Mouse (Mus musculus): Measurements from ENCODE around the gene Rffl. TPM values are rescaled to one million over a fixed set of nuclear protein-coding genes. Genes with fewer than 3 reads are reported as not detected.
"Not testable (repeated sequence)": the region's sequence is repeated elsewhere in the genome, so short reads cannot be mapped to it uniquely, and the experiment has no call there.

The Rffl gene
- polyA plus RNA-seq, 1 experiment = 5.7 TPM

DNA sequence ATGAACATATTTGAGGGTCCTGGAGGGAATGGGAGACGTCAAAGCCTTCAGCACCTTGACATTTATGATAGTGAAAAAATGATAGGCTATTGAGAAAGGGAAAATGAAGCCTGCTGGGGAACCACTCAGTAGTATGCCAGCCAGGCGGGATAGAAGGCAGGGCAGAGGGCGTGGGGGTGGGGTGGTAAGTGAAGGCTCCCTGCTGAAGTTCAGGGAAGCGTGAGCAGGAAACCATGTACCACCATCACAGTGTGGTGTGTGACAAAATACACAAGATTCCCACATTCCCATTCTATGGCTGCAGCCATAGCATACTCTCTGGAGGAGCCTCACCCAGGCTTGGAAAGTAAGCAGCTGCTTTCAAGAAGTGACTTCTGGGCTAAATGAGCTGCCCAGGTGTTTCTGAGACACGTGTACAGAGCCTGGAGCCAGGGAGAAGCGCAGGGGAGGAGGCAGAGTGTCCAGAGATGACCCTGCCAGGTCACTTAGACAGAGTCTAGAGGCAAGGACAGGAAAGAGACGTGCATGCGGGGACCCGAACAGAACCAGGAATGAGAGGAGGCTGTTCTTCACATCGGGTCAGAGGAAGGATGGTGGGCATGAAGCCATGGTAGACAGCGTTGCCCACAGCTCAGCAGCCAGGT, 26.1 kb downstream of the Rffl start:
- no peak for DNase-seq (ENCODE audit: low read depth)
- TF ChIP-seq CTCF (IDR thresholded peaks at IDR 0.05; ENCODE audit: borderline replicate concordance, extremely low read depth, insufficient read depth, insufficient read length) (no peak), POLR2A (IDR thresholded peaks at IDR 0.05; ENCODE audit: borderline replicate concordance, extremely low read depth, insufficient read depth, insufficient read length, poor library complexity, severe bottlenecking) (no peak)

DNA sequence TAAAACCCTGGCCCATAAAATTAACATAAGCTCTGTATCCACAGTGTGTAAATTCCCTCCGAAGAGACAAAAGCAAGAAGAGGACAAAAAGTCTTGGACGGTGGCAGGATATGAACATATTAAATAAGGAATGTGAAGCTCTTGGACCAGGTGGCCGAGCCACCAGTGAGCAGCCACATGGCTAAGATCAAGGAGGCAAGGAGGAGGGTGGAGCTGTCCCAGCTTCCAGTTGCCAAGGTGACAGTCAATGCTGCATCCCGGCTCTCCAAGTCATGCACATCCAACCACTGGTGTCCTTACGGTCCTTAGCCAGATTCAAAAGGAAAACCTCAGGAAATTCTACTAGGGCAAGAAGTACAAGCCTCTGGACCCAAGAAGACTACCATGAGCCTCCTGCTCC, 32.5 kb downstream of the Rffl start:
- TF ChIP-seq CTCF (IDR thresholded peaks at IDR 0.05; ENCODE audit: borderline replicate concordance, extremely low read depth, insufficient read depth, insufficient read length) (no peak), POLR2A (IDR thresholded peaks at IDR 0.05; ENCODE audit: borderline replicate concordance, extremely low read depth, insufficient read depth, insufficient read length, poor library complexity, severe bottlenecking) (no peak)
- DNase-seq (ENCODE audit: low read depth) = peak; percentile 38

DNA sequence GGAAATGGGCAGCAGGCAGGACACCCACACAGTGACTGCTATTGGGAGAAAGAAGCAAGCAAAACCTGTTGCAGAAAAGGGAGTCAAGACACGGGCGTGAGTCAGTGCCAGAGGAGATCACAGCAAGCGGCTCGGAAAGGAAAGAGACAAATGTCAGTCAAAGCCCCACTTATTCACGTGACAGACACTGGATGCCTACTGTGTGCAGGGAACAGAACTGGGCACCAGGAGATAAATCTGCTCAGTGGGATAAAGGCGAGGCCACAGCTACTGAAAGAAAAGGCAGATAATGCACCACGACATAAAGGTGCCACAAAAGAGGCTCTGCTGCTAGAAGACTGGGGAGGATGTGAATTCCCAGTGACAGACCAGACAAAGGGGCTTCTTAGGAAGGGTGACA, 33.2 kb downstream of the Rffl start:
- TF ChIP-seq POLR2A (IDR thresholded peaks at IDR 0.05; ENCODE audit: borderline replicate concordance, extremely low read depth, insufficient read depth, insufficient read length, poor library complexity, severe bottlenecking) = no peak
- TF ChIP-seq CTCF (IDR thresholded peaks at IDR 0.05; ENCODE audit: borderline replicate concordance, extremely low read depth, insufficient read depth, insufficient read length) = no peak
- peak; percentile 14 for DNase-seq (ENCODE audit: low read depth)

DNA sequence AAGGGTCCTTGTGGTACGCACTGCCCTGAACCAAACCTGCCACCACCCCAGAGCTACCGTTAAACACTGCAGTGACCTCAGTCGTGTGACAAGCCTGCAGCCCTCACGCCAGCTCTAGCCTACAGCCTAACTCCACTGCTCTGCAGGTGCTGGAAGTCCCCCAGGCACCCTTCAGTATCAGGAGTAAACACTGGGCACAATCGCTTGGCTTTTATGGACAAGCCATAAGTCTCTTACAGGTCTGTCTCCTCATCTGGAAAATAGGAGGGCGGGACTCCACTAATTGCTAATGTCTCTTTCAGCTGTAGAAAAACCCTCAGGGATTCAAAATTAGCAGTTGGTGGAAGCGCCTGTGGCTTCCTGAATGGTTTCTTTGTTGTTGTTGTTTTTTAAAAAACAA, 33.8 kb downstream of the Rffl start:
- TF ChIP-seq POLR2A (IDR thresholded peaks at IDR 0.05; ENCODE audit: borderline replicate concordance, extremely low read depth, insufficient read depth, insufficient read length, poor library complexity, severe bottlenecking) (no peak), CTCF (IDR thresholded peaks at IDR 0.05; ENCODE audit: borderline replicate concordance, extremely low read depth, insufficient read depth, insufficient read length) (no peak)
- peak; percentile 53 for DNase-seq (ENCODE audit: low read depth)

DNA sequence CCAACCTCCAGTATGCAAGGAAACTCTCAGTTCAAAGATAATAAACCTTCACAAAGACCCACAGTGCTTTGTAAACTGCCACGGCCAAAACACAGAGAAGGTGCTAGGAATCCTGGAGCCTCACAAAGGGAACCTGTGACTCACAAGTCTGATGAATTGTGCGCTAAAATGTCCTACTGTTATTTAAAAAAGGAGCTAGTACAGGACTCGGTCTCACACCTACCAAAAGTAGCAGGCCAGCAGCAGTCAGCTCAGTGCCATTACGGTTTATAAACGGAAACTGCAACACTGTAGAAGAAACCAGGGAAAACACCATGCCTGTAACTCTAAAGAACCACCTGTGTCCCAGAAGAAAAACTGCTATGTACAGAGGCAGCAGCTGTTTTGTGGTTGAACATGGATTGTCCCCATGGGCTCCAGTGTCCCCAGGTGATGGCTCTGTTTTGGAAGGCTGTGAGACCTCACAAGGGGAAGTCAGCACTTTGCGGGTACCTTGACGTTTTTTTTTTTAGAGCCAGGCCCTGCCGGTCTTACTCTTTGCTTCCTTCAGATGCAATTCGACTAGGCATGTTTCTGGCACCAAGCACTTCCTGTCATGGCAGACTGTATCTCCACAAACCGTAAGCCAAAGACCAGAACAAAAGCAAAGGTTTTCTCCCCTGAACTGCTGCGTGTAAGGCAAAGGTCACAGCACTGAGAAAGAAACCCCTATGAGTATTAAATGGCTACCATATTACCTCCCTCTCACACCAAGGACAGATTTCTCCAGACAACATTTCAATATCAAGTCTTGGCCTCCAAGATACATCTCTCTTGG, 35.2 kb downstream of the Rffl start:
- no peak for TF ChIP-seq POLR2A (IDR thresholded peaks at IDR 0.05; ENCODE audit: borderline replicate concordance, extremely low read depth, insufficient read depth, insufficient read length, poor library complexity, severe bottlenecking)
- TF ChIP-seq CTCF (IDR thresholded peaks at IDR 0.05; ENCODE audit: borderline replicate concordance, extremely low read depth, insufficient read depth, insufficient read length) = no peak
- DNase-seq (ENCODE audit: low read depth) = no peak

DNA sequence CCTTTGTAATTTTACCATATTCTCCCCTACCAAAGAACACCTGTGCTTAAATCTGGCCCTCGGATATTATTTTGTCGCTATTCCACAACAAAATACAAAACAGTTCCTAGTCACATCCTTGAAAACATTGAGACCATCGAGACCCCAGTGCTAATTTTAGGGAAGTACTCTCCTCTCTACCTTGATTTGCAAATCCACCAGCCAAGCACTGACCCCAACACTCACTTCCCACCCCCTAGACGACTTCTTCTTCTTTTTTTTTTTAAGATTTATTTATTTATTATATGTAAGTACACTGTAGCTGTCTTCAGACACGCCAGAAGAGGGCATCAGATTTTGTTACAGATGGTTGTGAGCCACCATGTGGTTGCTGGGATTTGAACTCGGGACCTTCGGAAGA, 36.7 kb downstream of the Rffl start:
- DNase-seq (ENCODE audit: low read depth) = not testable (repeated sequence)

DNA sequence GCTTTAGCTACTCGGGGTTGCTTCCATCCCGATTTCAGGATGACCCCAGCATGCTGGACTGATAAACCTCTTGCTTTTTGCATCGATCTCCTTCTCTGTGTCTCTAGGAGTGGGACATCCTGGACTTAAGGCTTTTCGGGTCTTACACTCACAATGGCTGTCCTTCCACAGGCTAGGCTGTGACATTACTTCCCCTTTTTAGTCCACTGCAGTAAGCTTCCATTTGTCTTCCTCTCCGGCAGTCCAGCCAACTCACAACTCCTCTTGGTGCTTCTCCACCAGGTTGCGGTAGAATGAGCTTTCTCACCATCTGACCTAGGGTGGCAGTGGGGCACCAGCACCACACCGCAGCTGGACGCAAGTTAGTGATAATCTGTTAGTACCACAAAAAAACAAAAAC, 37.1 kb downstream of the Rffl start:
- DNase-seq (ENCODE audit: low read depth) = no peak
- TF ChIP-seq CTCF (IDR thresholded peaks at IDR 0.05; ENCODE audit: borderline replicate concordance, extremely low read depth, insufficient read depth, insufficient read length) = no peak
- TF ChIP-seq POLR2A (IDR thresholded peaks at IDR 0.05; ENCODE audit: borderline replicate concordance, extremely low read depth, insufficient read depth, insufficient read length, poor library complexity, severe bottlenecking) = no peak

DNA sequence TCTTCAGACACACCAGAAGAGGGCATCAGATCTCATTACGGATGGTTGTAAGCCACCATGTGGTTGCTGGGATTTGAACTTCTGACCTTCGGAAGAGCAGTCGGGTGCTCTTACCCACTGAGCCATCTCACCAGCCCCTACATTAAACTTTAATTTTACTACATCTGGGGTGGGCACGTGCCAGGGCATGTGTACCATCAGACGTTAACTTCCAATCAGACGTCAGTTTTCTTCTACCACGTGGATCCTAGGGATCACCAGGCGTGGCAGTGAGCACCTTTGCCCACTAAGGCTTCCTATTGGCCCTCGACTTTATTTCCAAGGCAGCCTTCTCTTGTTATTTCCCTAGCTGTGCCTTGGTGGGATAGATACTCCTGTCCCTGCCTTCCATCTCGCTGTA, 38.6 kb downstream of the Rffl start:
- DNase-seq (ENCODE audit: low read depth) = not testable (repeated sequence)

DNA sequence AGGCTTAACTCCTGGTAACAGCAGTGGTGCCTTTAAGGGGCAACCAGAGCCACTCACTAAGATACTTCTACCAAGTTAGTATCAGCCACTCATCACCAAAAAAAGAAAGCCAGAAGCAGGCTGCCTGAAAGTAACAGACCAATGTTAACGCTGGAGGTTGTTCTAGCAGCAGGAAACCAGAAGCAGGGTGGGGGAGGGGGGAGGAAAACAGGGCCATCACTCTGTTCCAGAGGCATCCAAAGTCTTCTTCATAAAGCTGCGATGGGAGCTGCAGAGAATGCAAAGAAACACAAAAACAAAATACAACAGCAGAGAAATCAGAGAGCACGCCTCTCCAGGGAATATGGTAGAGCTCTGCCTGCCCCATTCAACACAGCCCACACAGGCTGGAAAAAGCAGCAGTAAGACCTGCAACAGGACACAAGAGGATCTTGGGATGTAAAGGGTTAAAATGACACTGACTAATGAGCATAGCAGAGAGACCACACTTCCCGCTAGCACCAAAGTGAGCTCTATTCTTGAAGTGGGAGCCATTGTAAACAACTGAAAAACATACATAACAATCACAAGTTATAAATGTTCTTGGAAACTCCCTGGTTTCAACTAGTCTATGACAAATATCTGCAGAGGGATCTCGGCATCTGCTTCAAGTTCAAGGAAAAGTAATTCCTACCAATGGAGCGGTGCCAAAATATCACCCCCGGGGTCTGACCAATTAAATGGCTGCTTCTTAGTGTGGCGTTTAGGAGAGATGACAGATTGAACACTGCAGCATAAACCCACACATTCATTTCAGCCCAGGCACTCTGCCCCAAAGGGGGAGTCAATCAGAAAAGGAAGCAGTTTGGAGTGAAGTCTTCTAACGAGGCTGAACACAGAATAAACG, 39.8 kb downstream of the Rffl start:
- DNase-seq (ENCODE audit: low read depth) = peak; percentile 87
- TF ChIP-seq POLR2A (IDR thresholded peaks at IDR 0.05; ENCODE audit: borderline replicate concordance, extremely low read depth, insufficient read depth, insufficient read length, poor library complexity, severe bottlenecking) = no peak
- no peak for TF ChIP-seq CTCF (IDR thresholded peaks at IDR 0.05; ENCODE audit: borderline replicate concordance, extremely low read depth, insufficient read depth, insufficient read length)

DNA sequence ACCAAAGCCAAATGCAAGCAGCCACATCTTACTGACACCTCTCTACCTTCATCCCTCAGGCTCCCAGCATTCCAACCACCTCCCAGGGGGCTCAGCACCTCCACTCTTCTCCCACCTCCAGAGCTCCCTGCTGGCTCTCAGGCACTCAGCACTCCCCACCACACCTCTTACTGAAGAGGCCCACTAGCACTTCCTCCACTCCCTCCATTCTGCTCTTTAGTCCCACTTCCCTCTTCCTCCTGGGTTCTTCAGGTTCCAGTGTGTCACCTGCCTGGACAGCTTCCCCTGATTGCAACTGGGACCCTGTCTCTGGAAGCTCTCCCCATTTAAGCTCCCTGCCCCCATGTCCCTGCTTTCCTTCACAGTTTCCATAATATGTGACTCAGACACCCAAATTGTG, 44.2 kb downstream of the Rffl start:
- DNase-seq (ENCODE audit: low read depth) = no peak
- TF ChIP-seq CTCF (IDR thresholded peaks at IDR 0.05; ENCODE audit: borderline replicate concordance, extremely low read depth, insufficient read depth, insufficient read length) (no peak), POLR2A (IDR thresholded peaks at IDR 0.05; ENCODE audit: borderline replicate concordance, extremely low read depth, insufficient read depth, insufficient read length, poor library complexity, severe bottlenecking) (no peak)

DNA sequence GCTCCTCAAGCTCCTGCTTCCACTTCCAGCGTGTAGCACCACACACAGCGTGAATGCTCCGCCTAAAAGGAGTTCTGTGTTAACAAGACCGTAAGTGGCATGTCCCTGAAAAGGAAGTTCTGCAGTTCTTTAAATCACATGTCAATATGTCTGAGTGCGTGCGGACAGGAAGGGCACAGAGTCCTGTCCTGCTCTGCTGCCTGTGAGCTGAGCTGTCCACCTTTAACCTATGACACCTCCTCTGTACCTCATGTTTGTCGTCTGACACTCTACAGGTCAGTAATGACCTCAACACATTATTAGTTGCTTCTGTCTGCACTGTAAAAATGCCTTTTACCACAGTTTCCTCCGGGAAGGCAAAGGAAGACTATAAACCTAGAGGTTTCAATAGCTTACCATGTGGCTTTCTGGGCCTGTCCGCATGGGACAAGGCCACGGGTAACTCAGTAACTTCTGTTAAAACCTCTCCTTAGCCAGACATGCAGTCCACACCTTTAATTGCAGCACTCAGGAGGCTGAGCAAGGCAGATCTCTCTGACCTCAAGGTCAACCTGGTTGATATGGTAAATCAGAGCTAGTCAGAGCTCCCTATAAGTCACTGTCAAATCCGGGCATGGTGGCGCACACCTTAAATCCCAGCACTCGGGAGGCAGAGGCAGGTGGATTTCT, 50.1 kb downstream of the Rffl start:
- no peak for DNase-seq (ENCODE audit: low read depth)
- no peak for TF ChIP-seq POLR2A (IDR thresholded peaks at IDR 0.05; ENCODE audit: borderline replicate concordance, extremely low read depth, insufficient read depth, insufficient read length, poor library complexity, severe bottlenecking)
- TF ChIP-seq CTCF (IDR thresholded peaks at IDR 0.05; ENCODE audit: borderline replicate concordance, extremely low read depth, insufficient read depth, insufficient read length) = no peak

Measured in brain, embryonic 14.5 days (tissue).